In genomic region chr7:44685531-44686402, GRCm38 (mm10) we compare ENCODE assay signal across 10 mouse cellular contexts. TPM values are rescaled to one million over a fixed set of nuclear protein-coding genes. Genes with fewer than 3 reads are reported as not detected.
DNase-seq lines count a peak whose midpoint lies in the region; ATAC-seq lines count a peak whose summit lies in the region.
"Had no signal": no experiment of that assay in that cellular context is flagged by ENCODE, and none has a peak within 500 bp of the region (broad histone marks: within the 10 kb centered on the region; RNA-seq: fewer than 3 reads in every experiment).

No protein-coding gene starts in this region.

- 0 out of 2 replicates have a peak, but pooled peaks have one; percentile 59 for ATAC-seq in hindbrain, embryonic 15.5 days (ENCODE audit: low FRiP score, low read depth)
- no peak for ATAC-seq in hindbrain, embryonic 12.5 days (ENCODE audit: low FRiP score)
- ATAC-seq in forebrain, embryonic 13.5 days = peak; percentile 62; the same call in 1 of the 2 replicates
- ATAC-seq in hindbrain, embryonic 16.5 days = peak; percentile 34
- ATAC-seq in midbrain, embryonic 16.5 days = peak; percentile 56

- H3K4me2 ChIP-seq in hindbrain, embryonic 15.5 days = no peak overlapping the region
- no peak overlapping the region for H3K4me2 ChIP-seq in hindbrain, embryonic 12.5 days (replicated peaks)
- H3K4me2 ChIP-seq in forebrain, embryonic 13.5 days = no peak overlapping the region
- no peak overlapping the region for H3K4me2 ChIP-seq in hindbrain, embryonic 16.5 days (ENCODE audit: low read length)
- no peak overlapping the region for H3K4me2 ChIP-seq in midbrain, embryonic 16.5 days (ENCODE audit: low read length)

- no peak for DNase-seq in thymus, postnatal 10 days (ENCODE audit: low spot score in 2 of 2)
- no peak for DNase-seq in urinary bladder, postnatal 10 days (ENCODE audit: low spot score)

- no peaks in the 10 kb centered on the region for H3K36me3 ChIP-seq in hindbrain, embryonic 15.5 days
- H3K36me3 ChIP-seq in hindbrain, embryonic 12.5 days = no peaks in the 10 kb centered on the region
- no peaks in the 10 kb centered on the region for H3K36me3 ChIP-seq in forebrain, embryonic 13.5 days (ENCODE audit: poor library complexity, severe bottlenecking)
- no peaks in the 10 kb centered on the region for H3K36me3 ChIP-seq in hindbrain, embryonic 16.5 days (ENCODE audit: control insufficient read depth, insufficient read depth, low read length)
- H3K36me3 ChIP-seq in midbrain, embryonic 16.5 days (ENCODE audit: control insufficient read depth, insufficient read depth, low read length) = no peaks in the 10 kb centered on the region

- 54% methylated on average over 17 of the region's 17 CpGs for WGBS in hindbrain, embryonic 15.5 days
- WGBS in hindbrain, embryonic 12.5 days = 68% methylated on average over 17 of the region's 17 CpGs
- 45% methylated on average over 17 of the region's 17 CpGs for WGBS in forebrain, embryonic 13.5 days
- WGBS in hindbrain, embryonic 16.5 days = 59% methylated on average over 16 of the region's 17 CpGs
- 54% methylated on average over 17 of the region's 17 CpGs for WGBS in midbrain, embryonic 16.5 days

- H3K27ac ChIP-seq in hindbrain, embryonic 15.5 days (replicated peaks) = no peak overlapping the region
- no peak overlapping the region for H3K27ac ChIP-seq in hindbrain, embryonic 12.5 days
- no peak overlapping the region for H3K27ac ChIP-seq in forebrain, embryonic 13.5 days
- H3K27ac ChIP-seq in hindbrain, embryonic 16.5 days (ENCODE audit: low read depth, low read length) = no peak overlapping the region
- H3K27ac ChIP-seq in midbrain, embryonic 16.5 days (ENCODE audit: low read length) = no peak overlapping the region

- H3K9ac ChIP-seq in hindbrain, embryonic 15.5 days = no peak overlapping the region
- no peak overlapping the region for H3K9ac ChIP-seq in hindbrain, embryonic 12.5 days
- peak overlapping the region; percentile 43; the same call in 1 of the 2 replicates for H3K9ac ChIP-seq in forebrain, embryonic 13.5 days
- H3K9ac ChIP-seq in hindbrain, embryonic 16.5 days (ENCODE audit: low read depth, low read length) = no peak overlapping the region
- no peak overlapping the region for H3K9ac ChIP-seq in midbrain, embryonic 16.5 days (ENCODE audit: low read depth, low read length)

- peaks cover 13% of the 10 kb centered on the region; the same call in 1 of the 2 replicates for H3K4me1 ChIP-seq in hindbrain, embryonic 15.5 days (replicated peaks)
- H3K4me1 ChIP-seq in hindbrain, embryonic 12.5 days = peaks cover 4% of the 10 kb centered on the region; the same call in 1 of the 2 replicates
- peaks cover 21% of the 10 kb centered on the region for H3K4me1 ChIP-seq in forebrain, embryonic 13.5 days
- peaks cover 3% of the 10 kb centered on the region; the same call in 1 of the 2 replicates for H3K4me1 ChIP-seq in hindbrain, embryonic 16.5 days (ENCODE audit: control insufficient read depth, insufficient read depth, low read depth, low read length)
- peaks cover 2% of the 10 kb centered on the region; the same call in 1 of the 2 replicates for H3K4me1 ChIP-seq in midbrain, embryonic 16.5 days (ENCODE audit: control insufficient read depth, insufficient read depth, low read length)

- no peak overlapping the region for H3K4me3 ChIP-seq in hindbrain, embryonic 15.5 days
- H3K4me3 ChIP-seq in hindbrain, embryonic 12.5 days = no peak overlapping the region
- H3K4me3 ChIP-seq in forebrain, embryonic 13.5 days = no peak overlapping the region
- no peak overlapping the region for H3K4me3 ChIP-seq in hindbrain, embryonic 16.5 days (ENCODE audit: low read length)
- no peak overlapping the region for H3K4me3 ChIP-seq in midbrain, embryonic 16.5 days (ENCODE audit: low read depth, low read length)
- H3K4me3 ChIP-seq: erythroblast, embryonic 14.5 days had no signal

- no peaks in the 10 kb centered on the region for H3K27me3 ChIP-seq in hindbrain, embryonic 15.5 days
- no peaks in the 10 kb centered on the region; the same call in 1 of the 2 replicates for H3K27me3 ChIP-seq in hindbrain, embryonic 12.5 days
- no peaks in the 10 kb centered on the region for H3K27me3 ChIP-seq in forebrain, embryonic 13.5 days
- H3K27me3 ChIP-seq in hindbrain, embryonic 16.5 days (replicated peaks; ENCODE audit: control insufficient read depth, insufficient read depth, low read length) = no peaks in the 10 kb centered on the region
- no peaks in the 10 kb centered on the region for H3K27me3 ChIP-seq in midbrain, embryonic 16.5 days (ENCODE audit: control insufficient read depth, insufficient read depth, low read depth, low read length)

- no peaks in the 10 kb centered on the region for H3K9me3 ChIP-seq in hindbrain, embryonic 15.5 days
- no peaks in the 10 kb centered on the region for H3K9me3 ChIP-seq in hindbrain, embryonic 12.5 days (replicated peaks)
- no peaks in the 10 kb centered on the region for H3K9me3 ChIP-seq in forebrain, embryonic 13.5 days (replicated peaks)
- no peaks in the 10 kb centered on the region for H3K9me3 ChIP-seq in hindbrain, embryonic 16.5 days (ENCODE audit: control insufficient read depth, low read length)
- H3K9me3 ChIP-seq in midbrain, embryonic 16.5 days (replicated peaks; ENCODE audit: control insufficient read depth, low read length, poor library complexity, severe bottlenecking) = no peaks in the 10 kb centered on the region

RNA-seq across cellular contexts. Expression of gene Myh14, which starts 15.1 kb away (rescaled TPM):
- 3.3 and 4.4 TPM in 2 replicates for polyA plus RNA-seq in hindbrain, embryonic 15.5 days (2015; fragmentation: Nextera tagmentation; extraction: Ambion mirVana)
- polyA plus RNA-seq in hindbrain, embryonic 12.5 days (2016; fragmentation: Nextera tagmentation; extraction: Ambion mirVana) = 3.9 and 4.3 TPM in 2 replicates
- 0.49 and 0.84 TPM in 2 replicates for polyA plus RNA-seq in forebrain, embryonic 13.5 days (2015; fragmentation: Nextera tagmentation; extraction: Ambion mirVana)
- 5.0 and 8.0 TPM in 2 replicates for polyA plus RNA-seq in hindbrain, embryonic 16.5 days (2015; fragmentation: Nextera tagmentation; extraction: Ambion mirVana)
- polyA plus RNA-seq in midbrain, embryonic 16.5 days (2015; fragmentation: Nextera tagmentation; extraction: Ambion mirVana) = 2.9 and 3.3 TPM in 2 replicates

RNA-seq across cellular contexts. Expression of gene Izumo2, which starts 22.8 kb away (rescaled TPM):
- not detected in 2 replicates for polyA plus RNA-seq in hindbrain, embryonic 15.5 days (2015; fragmentation: Nextera tagmentation; extraction: Ambion mirVana)
- not detected in 2 replicates for polyA plus RNA-seq in hindbrain, embryonic 12.5 days (2016; fragmentation: Nextera tagmentation; extraction: Ambion mirVana)
- polyA plus RNA-seq in forebrain, embryonic 13.5 days (2015; fragmentation: Nextera tagmentation; extraction: Ambion mirVana) = not detected in 2 replicates
- polyA plus RNA-seq in hindbrain, embryonic 16.5 days (2015; fragmentation: Nextera tagmentation; extraction: Ambion mirVana) = not detected in 2 replicates
- not detected in 2 replicates for polyA plus RNA-seq in midbrain, embryonic 16.5 days (2015; fragmentation: Nextera tagmentation; extraction: Ambion mirVana)
- polyA plus RNA-seq: erythroblast, embryonic 14.5 days; kidney, embryonic 16.5 days; limb, embryonic 11.5 days had no signal
